8 mouse cellular contexts compared by ENCODE assay signal in genomic region chr16:5013054-5013838, GRCm38 (mm10). TPM values are rescaled to one million over a fixed set of nuclear protein-coding genes. Genes with fewer than 3 reads are reported as not detected.
DNase-seq lines count a peak whose midpoint lies in the region; ATAC-seq lines count a peak whose summit lies in the region.

Rogdi (minus strand) TSS chr16:5013553.

- peak within 1 kb of the TSS; percentile 82 for H3K9ac ChIP-seq in hindbrain, embryonic 16.5 days (ENCODE audit: low read depth, low read length)

- H3K27ac ChIP-seq in hindbrain, embryonic 16.5 days (ENCODE audit: low read depth, low read length): peak within 1 kb of the TSS; percentile 88
- no peak within 1 kb of the TSS for H3K27ac ChIP-seq in macrophage

- H3K4me2 ChIP-seq in hindbrain, embryonic 16.5 days (ENCODE audit: low read length): peak within 1 kb of the TSS; percentile 74

- no peaks in the 10 kb centered on the region for H3K27me3 ChIP-seq in hindbrain, embryonic 16.5 days (replicated peaks; ENCODE audit: control insufficient read depth, insufficient read depth, low read length)

- under 1% methylated on average over 63 of the region's 63 CpGs for WGBS in hindbrain, embryonic 16.5 days
- under 1% methylated on average over 63 of the region's 63 CpGs for WGBS in macrophage (ENCODE audit: missing documents)

- H3K79me2 ChIP-seq in macrophage (ENCODE audit: inconsistent target): no peaks in the 10 kb centered on the region

- H3K9me3 ChIP-seq in hindbrain, embryonic 16.5 days (ENCODE audit: control insufficient read depth, low read length): no peaks in the 10 kb centered on the region

- peaks cover 29% of the 10 kb centered on the region for H3K36me3 ChIP-seq in hindbrain, embryonic 16.5 days (ENCODE audit: control insufficient read depth, insufficient read depth, low read length)
- H3K36me3 ChIP-seq in macrophage (ENCODE audit: inconsistent target): peaks cover 34% of the 10 kb centered on the region

- H3K4me3 ChIP-seq in hindbrain, embryonic 16.5 days (ENCODE audit: low read length): peak within 1 kb of the TSS; percentile 77
- H3K4me3 ChIP-seq in macrophage (ENCODE audit: inconsistent target): peak within 1 kb of the TSS; percentile 37

- peak; percentile 99 for ATAC-seq in hindbrain, embryonic 16.5 days

- H3K4me1 ChIP-seq in hindbrain, embryonic 16.5 days (ENCODE audit: control insufficient read depth, insufficient read depth, low read depth, low read length): peaks cover 11% of the 10 kb centered on the region

- peak; percentile 97 for DNase-seq in WW6 (ENCODE audit: low read depth, low spot score)
- peak; percentile 90 to 98 for DNase-seq in cerebellum, postnatal 4 days (ENCODE audit: low spot score in 2 of 2)
- peak; percentile 98 for DNase-seq in gastrocnemius, adult 18-20 months (ENCODE audit: low spot score)
- DNase-seq in left cerebral cortex, adult 18-20 months (ENCODE audit: low spot score in 2 of 2): peak; percentile 95 to 98
- peak; percentile 100 for DNase-seq in right cerebral cortex, adult 18-20 months
- DNase-seq in urinary bladder, postnatal 10 days (ENCODE audit: low spot score): peak; percentile 95

RNA-seq across cellular contexts. Expression of gene Rogdi, which starts in this region (rescaled TPM):
- total RNA-seq in gastrocnemius, adult 18-20 months (2021): 1 to 10 TPM; 4.9 to 5.7 TPM
- 152 and 171 TPM in 2 replicates for polyA plus RNA-seq in hindbrain, embryonic 16.5 days (2015; fragmentation: Nextera tagmentation; extraction: Ambion mirVana)
- 100 to 1,000 TPM; 198 to 216 TPM for total RNA-seq in left cerebral cortex, adult 18-20 months (2021)
- 10 to 100 TPM in 19 of 26 experiments, 1 to 10 TPM in 7; 3.7 to 46.6 (median 20.6) TPM for total RNA-seq in macrophage (2018; cell fraction: chromatin; rRNA removed)
- 10 to 100 TPM in 15 of 26 experiments, 1 to 10 TPM in 11; 6.3 to 16.4 (median 11.0) TPM for total RNA-seq in macrophage (2018; cell fraction: cytosol; rRNA removed)
- 10 to 100 TPM in 20 of 26 experiments, 1 to 10 TPM in 6; 4.1 to 44.8 (median 16.4) TPM for total RNA-seq in macrophage (2018; cell fraction: nucleus; rRNA removed)
- polyA plus RNA-seq in macrophage (2018): 10.0 to 27.5 TPM (median 22.6 TPM) in 3 replicates

Comparison
In these comparisons a context has a peak if more than half of its experiments do, and no peak if none do; other contexts are left out.
1. RNA of gene Rogdi (total RNA-seq): 198 to 216 TPM in left cerebral cortex, adult 18-20 months; 4.9 to 5.7 TPM in gastrocnemius, adult 18-20 months; every median in the first group is over 10 times any median in the second.
2. Peak in every context shown above with its lines, with median percentiles within 50 percentile points of each other: DNase-seq.